Mouse (Mus musculus): ENCODE data around the gene Selenos. TPM values are rescaled to one million over a fixed set of nuclear protein-coding genes. Genes with fewer than 3 reads are reported as not detected.
"Not testable (repeated sequence)": the region's sequence is repeated elsewhere in the genome, so short reads cannot be mapped to it uniquely, and the experiment has no call there.

The Selenos gene
- polyA plus RNA-seq, 1 experiment from 2014 or later = 155 TPM

GRCm38 (mm10) chr7:66053946-66054483 lies 25.4 kb upstream of the Selenos start:
- H3K27ac ChIP-seq (ENCODE audit: low read depth, low read length) = no peak overlapping the region
- TF ChIP-seq CTCF (IDR thresholded peaks at IDR 0.05; ENCODE audit: low read depth) = no peak
- 91% methylated on average over 4 of the region's 4 CpGs for WGBS
- no peaks in the 10 kb centered on the region for H3K27me3 ChIP-seq (replicated peaks; ENCODE audit: control insufficient read depth, insufficient read depth, low read length)
- H3K9me3 ChIP-seq (ENCODE audit: control insufficient read depth) = peaks cover 3% of the 10 kb centered on the region; the same call in 1 of the 2 replicates
- H3K4me1 ChIP-seq (replicated peaks; ENCODE audit: control insufficient read depth, insufficient read depth, low read length) = no peaks in the 10 kb centered on the region
- H3K9ac ChIP-seq (ENCODE audit: low read depth, low read length) = no peak overlapping the region
- no peaks in the 10 kb centered on the region for H3K36me3 ChIP-seq (ENCODE audit: control insufficient read depth, insufficient read depth)
- H3K4me3 ChIP-seq (ENCODE audit: low read depth, low read length) = no peak overlapping the region
- ATAC-seq = no peak
- no peak overlapping the region for H3K4me2 ChIP-seq (replicated peaks; ENCODE audit: low read depth)

- ATAC-seq; H3K4me1 ChIP-seq (replicated peaks; ENCODE audit: control insufficient read depth, insufficient read depth, low read length); H3K36me3 ChIP-seq (ENCODE audit: control insufficient read depth, insufficient read depth); H3K27ac ChIP-seq (ENCODE audit: low read depth, low read length); H3K4me2 ChIP-seq (replicated peaks; ENCODE audit: low read depth); H3K9me3 ChIP-seq (ENCODE audit: control insufficient read depth); H3K27me3 ChIP-seq (replicated peaks; ENCODE audit: control insufficient read depth, insufficient read depth, low read length); H3K9ac ChIP-seq (ENCODE audit: low read depth, low read length); H3K4me3 ChIP-seq (ENCODE audit: low read depth, low read length): not testable (repeated sequence)
- peak; percentile 77 for TF ChIP-seq CTCF (IDR thresholded peaks at IDR 0.05; ENCODE audit: low read depth)
- 12% methylated on average over 2 of the region's 2 CpGs for WGBS
These were observed 24.1 kb upstream of the Selenos start for GRCm38 (mm10) chr7:66055356-66055755.

GRCm38 (mm10) chr7:66058703-66059102 lies 20.7 kb upstream of the Selenos start, which contains the start of gene Snrpa1:
Gene Snrpa1, plus strand, starts transcription at chr7:66059003.
- Histone ChIP-seq H3K4me3 (ENCODE audit: low read depth, low read length) (peak within 1 kb of the TSS; percentile 87), H3K27ac (ENCODE audit: low read depth, low read length) (no peak within 1 kb of the TSS), H3K4me1 (replicated peaks; ENCODE audit: control insufficient read depth, insufficient read depth, low read length) (peaks cover 6% of the 10 kb centered on the region; the same call in 1 of the 2 replicates), H3K4me2 (replicated peaks; ENCODE audit: low read depth) (peak within 1 kb of the TSS; percentile 81), H3K27me3 (replicated peaks; ENCODE audit: control insufficient read depth, insufficient read depth, low read length) (no peaks in the 10 kb centered on the region), H3K36me3 (ENCODE audit: control insufficient read depth, insufficient read depth) (peaks cover 11% of the 10 kb centered on the region), H3K9ac (ENCODE audit: low read depth, low read length) (0 out of 2 replicates have a peak within 1 kb of the TSS, but pooled peaks have one; percentile 81), H3K9me3 (ENCODE audit: control insufficient read depth) (no peaks in the 10 kb centered on the region)
- 76% methylated on average over 1 of the region's 1 CpGs for WGBS
- no peak for ATAC-seq
- no peak for TF ChIP-seq CTCF (IDR thresholded peaks at IDR 0.05; ENCODE audit: low read depth)

- H3K36me3 ChIP-seq (ENCODE audit: control insufficient read depth, insufficient read depth) = peaks cover 21% of the 10 kb centered on the region
- H3K4me3 ChIP-seq (ENCODE audit: low read depth, low read length) = peak overlapping the region; percentile 87
- H3K4me1 ChIP-seq (replicated peaks; ENCODE audit: control insufficient read depth, insufficient read depth, low read length) = peaks cover 6% of the 10 kb centered on the region; the same call in 1 of the 2 replicates
- ATAC-seq = peak; percentile 92
- under 1% methylated on average over 64 of the region's 64 CpGs for WGBS
- peak overlapping the region; percentile 81 for H3K4me2 ChIP-seq (replicated peaks; ENCODE audit: low read depth)
- no peaks in the 10 kb centered on the region for H3K27me3 ChIP-seq (replicated peaks; ENCODE audit: control insufficient read depth, insufficient read depth, low read length)
- TF ChIP-seq CTCF (IDR thresholded peaks at IDR 0.05; ENCODE audit: low read depth) = peak; percentile 16; the same call in 1 of the 2 replicates
- no peaks in the 10 kb centered on the region for H3K9me3 ChIP-seq (ENCODE audit: control insufficient read depth)
- peak overlapping the region; percentile 81 for H3K9ac ChIP-seq (ENCODE audit: low read depth, low read length)
- peak overlapping the region; percentile 65 for H3K27ac ChIP-seq (ENCODE audit: low read depth, low read length)
These were observed 19.1 kb upstream of the Selenos start for GRCm38 (mm10) chr7:66060066-66060956.

- no peaks in the 10 kb centered on the region for H3K9me3 ChIP-seq (ENCODE audit: control insufficient read depth)
- TF ChIP-seq CTCF (IDR thresholded peaks at IDR 0.05; ENCODE audit: low read depth) = no peak
- H3K4me1 ChIP-seq (replicated peaks; ENCODE audit: control insufficient read depth, insufficient read depth, low read length) = peaks cover 6% of the 10 kb centered on the region; the same call in 1 of the 2 replicates
- H3K4me3 ChIP-seq (ENCODE audit: low read depth, low read length) = peak overlapping the region; percentile 87
- peak overlapping the region; percentile 65 for H3K27ac ChIP-seq (ENCODE audit: low read depth, low read length)
- H3K4me2 ChIP-seq (replicated peaks; ENCODE audit: low read depth) = peak overlapping the region; percentile 81
- H3K36me3 ChIP-seq (ENCODE audit: control insufficient read depth, insufficient read depth) = peaks cover 24% of the 10 kb centered on the region
- WGBS = 1% methylated on average over 14 of the region's 14 CpGs
- H3K9ac ChIP-seq (ENCODE audit: low read depth, low read length) = peak overlapping the region; percentile 81
- ATAC-seq = peak; percentile 51
- no peaks in the 10 kb centered on the region for H3K27me3 ChIP-seq (replicated peaks; ENCODE audit: control insufficient read depth, insufficient read depth, low read length)
These were observed 18.4 kb upstream of the Selenos start for GRCm38 (mm10) chr7:66061057-66061456.

- Histone ChIP-seq H3K4me2 (replicated peaks; ENCODE audit: low read depth) (no peak overlapping the region), H3K27me3 (replicated peaks; ENCODE audit: control insufficient read depth, insufficient read depth, low read length) (no peaks in the 10 kb centered on the region), H3K27ac (ENCODE audit: low read depth, low read length) (no peak overlapping the region), H3K4me1 (replicated peaks; ENCODE audit: control insufficient read depth, insufficient read depth, low read length) (peaks cover 2% of the 10 kb centered on the region; the same call in 1 of the 2 replicates), H3K9ac (ENCODE audit: low read depth, low read length) (no peak overlapping the region), H3K9me3 (ENCODE audit: control insufficient read depth) (no peaks in the 10 kb centered on the region), H3K36me3 (ENCODE audit: control insufficient read depth, insufficient read depth) (peaks cover 48% of the 10 kb centered on the region), H3K4me3 (ENCODE audit: low read depth, low read length) (no peak overlapping the region)
- no peak for ATAC-seq
- 31% methylated on average over 2 of the region's 2 CpGs for WGBS
- no peak for TF ChIP-seq CTCF (IDR thresholded peaks at IDR 0.05; ENCODE audit: low read depth)
These were observed 3.0 kb upstream of the Selenos start for GRCm38 (mm10) chr7:66076411-66076810.

Measured in intestine, postnatal 0 days (tissue).